Mouse (Mus musculus) liver, embryonic 14.5 days (tissue): ENCODE results near the gene Prrc2b. TPM values are rescaled to one million over a fixed set of nuclear protein-coding genes. Genes with fewer than 3 reads are reported as not detected.

Experiments
- ATAC-seq: fragments of 200-750 bp; cut with Nextera tagmentation; 2 replicates; pipeline ENCODE4 v1.8.0; 2017; ENCODE audit warnings: moderate number of reproducible peaks, mild to moderate bottlenecking, moderate library complexity; ENCODE audit not compliant: insufficient read depth
- DNase-seq, 3 experiments: peaks; one replicate each; pipeline ENCODE4 v3.0.0-alpha.2; 2012 to 2013; ENCODE audit warnings: low read depth in 3 of 3, low spot score in 3 of 3
- H3K27ac ChIP-seq: fragments of 300-500 bp; sonication (generic); 2 replicates; pipeline ENCODE4 v1.5.1; 2014; ENCODE audit warnings: moderate library complexity, mild to moderate bottlenecking, control low read depth, inconsistent platforms
- H3K27me3 ChIP-seq: fragments of 300-500 bp; sonication (generic); 2 replicates; pipeline ENCODE4 v1.6.1; 2014; ENCODE audit warnings: mild to moderate bottlenecking, low read length, moderate library complexity; ENCODE audit not compliant: control insufficient read depth, insufficient read depth
- H3K36me3 ChIP-seq: fragments of 300-500 bp; sonication (generic); replicated peaks from 2 replicates; pipeline ENCODE4 v1.6.1; 2014; ENCODE audit warnings: low read depth; ENCODE audit not compliant: control insufficient read depth, insufficient read depth
- H3K4me1 ChIP-seq, 2 experiments: fragments of 200-500 bp in 1 of 2; fragments of 300-500 bp in 1 of 2; sonication (generic) in 1 of 2; replicated peaks; 2 replicates each; pipeline ENCODE4 v1.6.1; 2012 to 2014; ENCODE audit warnings: antibody characterized with exemption in 1 of 2, inconsistent platforms in 1 of 2, low read length in 1 of 2; ENCODE audit not compliant: control insufficient read depth in 2 of 2, insufficient read depth in 2 of 2
- H3K4me2 ChIP-seq: fragments of 300-500 bp; sonication (generic); 2 replicates; pipeline ENCODE4 v1.6.1; 2014; ENCODE audit warnings: low read depth, mild to moderate bottlenecking, control low read depth, moderate library complexity
- H3K4me3 ChIP-seq, 2 experiments: fragments of 200-500 bp in 1 of 2; fragments of 300-500 bp in 1 of 2; sonication (generic) in 1 of 2; 2 replicates each; pipeline ENCODE4 v1.5.1; 2012 to 2014; ENCODE audit warnings: low read depth in 2 of 2, low read length in 2 of 2, mild to moderate bottlenecking in 2 of 2, control low read depth in 1 of 2, inconsistent platforms in 1 of 2, moderate library complexity in 1 of 2; ENCODE audit not compliant: insufficient read depth in 1 of 2
- H3K9ac ChIP-seq: fragments of 300-500 bp; sonication (generic); replicated peaks from 2 replicates; pipeline ENCODE4 v1.6.1; 2014; ENCODE audit warnings: mild to moderate bottlenecking, control low read depth, moderate library complexity
- H3K9me3 ChIP-seq: fragments of 300-500 bp; sonication (generic); 2 replicates; pipeline ENCODE4 v1.6.1; 2016; ENCODE audit warnings: low read length, mixed read lengths; ENCODE audit not compliant: control insufficient read depth
- CTCF ChIP-seq: IDR thresholded peaks from 2 replicates; pipeline ENCODE4 v1.5.1; 2016; ENCODE audit warnings: antibody characterized with exemption, low read depth, control low read depth
- EP300 ChIP-seq: IDR thresholded peaks from 2 replicates; pipeline ENCODE4 v1.6.1; 2016; ENCODE audit warnings: antibody characterized with exemption, low read depth
- WGBS: fragments of 180-500 bp; shearing (Covaris S2); extraction: QIAGEN DNeasy Blood & Tissue Kit; methylation state at CpG from one replicate; pipeline ENCODE4 v1.1.7; 2014; ENCODE audit not compliant: insufficient replicate concordance; 5-methylcytosine and 5-hydroxymethylcytosine counted together
- polyA plus RNA-seq, 2 experiments: library from polyadenylated mRNA; depleted of rRNA in 1 of 2; stranded (reverse) in 1 of 2; unstranded in 1 of 2; fragments of >200 nt; fragmentation: Nextera tagmentation in 1 of 2; extraction: Ambion mirVana in 1 of 2; gene quantifications; 2 replicates each; pipeline versions ENCODE4 v1.2.1 to v1.2.3; 2012 to 2014

Gene Prrc2b
- polyA plus RNA-seq, 2 experiments: 6.2 to 7.6 TPM

- Histone ChIP-seq H3K9ac (peak overlapping the region; percentile 90), H3K4me2 (peak overlapping the region; percentile 70), H3K9me3 (no peaks in the 10 kb centered on the region), H3K27me3 (no peaks in the 10 kb centered on the region), H3K4me1 (peaks cover 6 to 13% of the 10 kb centered on the region in 2 experiments), H3K4me3 (peak overlapping the region; percentile 62 to 97), H3K36me3 (peaks cover 17% of the 10 kb centered on the region), H3K27ac (no peak overlapping the region)
- DNase-seq: no peak
- no peak for TF ChIP-seq EP300
- 52% methylated on average over 6 of the region's 6 CpGs for WGBS
- ATAC-seq: no peak
These were observed 108.1 kb downstream of the Prrc2b start for GRCm38 (mm10) chr2:32258887-32259533.

- H3K9me3 ChIP-seq: no peaks in the 10 kb centered on the region
- ATAC-seq: peak; percentile 96
- H3K4me1 ChIP-seq: peaks cover 6 to 13% of the 10 kb centered on the region in 2 experiments
- H3K36me3 ChIP-seq: peaks cover 12% of the 10 kb centered on the region
- under 1% methylated on average over 59 of the region's 59 CpGs for WGBS
- no peak for TF ChIP-seq EP300
- TF ChIP-seq CTCF: 0 out of 2 replicates have a peak, but pooled peaks have one; percentile 17
- peak within 1 kb of the TSS; percentile 58 for H3K27ac ChIP-seq
- H3K27me3 ChIP-seq: no peaks in the 10 kb centered on the region
- H3K4me2 ChIP-seq: peak within 1 kb of the TSS; percentile 70
- DNase-seq: peak; percentile 90 to 92 (median 91)
- H3K4me3 ChIP-seq: peak within 1 kb of the TSS; percentile 62 to 97
- peak within 1 kb of the TSS; percentile 90 for H3K9ac ChIP-seq
These were observed 109.0 kb downstream of the Prrc2b start, which contains the start of gene Uck1 for GRCm38 (mm10) chr2:32259657-32260417. TSS of gene Uck1 (minus strand) at chr2:32260159.

- H3K4me3 ChIP-seq: peak overlapping the region in 1 of 2 experiments; percentile 97; a peak in 1 of 4 replicates
- DNase-seq (peak; percentile 58 to 72 (median 62)), ATAC-seq (no peak)
- peaks cover 12% of the 10 kb centered on the region for H3K36me3 ChIP-seq
- H3K9ac ChIP-seq: 0 out of 2 replicates have a peak overlapping the region, but pooled peaks have one; percentile 46
- H3K27ac ChIP-seq: peak overlapping the region; percentile 34; the same call in 1 of the 2 replicates
- TF ChIP-seq EP300 (no peak), CTCF (peak; percentile 68)
- H3K4me1 ChIP-seq: peaks cover 6 to 13% of the 10 kb centered on the region in 2 experiments
- no peaks in the 10 kb centered on the region for H3K9me3 ChIP-seq
- 26% methylated on average over 4 of the region's 4 CpGs for WGBS
- peak overlapping the region; percentile 70 for H3K4me2 ChIP-seq
- no peaks in the 10 kb centered on the region for H3K27me3 ChIP-seq
These were observed 109.8 kb downstream of the Prrc2b start for GRCm38 (mm10) chr2:32260635-32261034.

GRCm38 (mm10) chr2:32275823-32276222 lies 124.9 kb downstream of the Prrc2b start:
- no peak overlapping the region for H3K4me3 ChIP-seq
- no peak for ATAC-seq
- no peaks in the 10 kb centered on the region for H3K4me1 ChIP-seq
- peaks cover 16% of the 10 kb centered on the region for H3K36me3 ChIP-seq
- TF ChIP-seq EP300: no peak
- H3K27me3 ChIP-seq: no peaks in the 10 kb centered on the region
- no peak overlapping the region for H3K9ac ChIP-seq
- no peak for DNase-seq
- H3K4me2 ChIP-seq: no peak overlapping the region
- no peaks in the 10 kb centered on the region for H3K9me3 ChIP-seq
- H3K27ac ChIP-seq: no peak overlapping the region
- WGBS: 55% methylated on average over 3 of the region's 3 CpGs

- Histone ChIP-seq H3K4me2 (no peak overlapping the region), H3K4me3 (no peak overlapping the region), H3K4me1 (peaks cover 0 to 7% of the 10 kb centered on the region in 2 experiments; a peak in 3 of 4 replicates), H3K27me3 (no peaks in the 10 kb centered on the region), H3K27ac (no peak overlapping the region), H3K9ac (no peak overlapping the region), H3K9me3 (no peaks in the 10 kb centered on the region), H3K36me3 (peaks cover 19% of the 10 kb centered on the region)
- ATAC-seq (no peak), DNase-seq (no peak)
- WGBS: 26% methylated on average over 2 of the region's 2 CpGs
- TF ChIP-seq EP300: no peak
- TF ChIP-seq CTCF: no peak
These were observed 131.4 kb downstream of the Prrc2b start for GRCm38 (mm10) chr2:32282289-32282688.
